Mouse (Mus musculus) neural tube, embryonic 15.5 days (tissue): ENCODE measurements around the gene Camk1. TPM values are rescaled to one million over a fixed set of nuclear protein-coding genes. Genes with fewer than 3 reads are reported as not detected.
A peak's percentile ranks its signal among the peaks of the same experiment; 100 is the strongest.

ENCODE experiments used
- ATAC-seq: fragments of 200-750 bp; cut with Nextera tagmentation; 2 replicates; pipeline ENCODE4 v1.8.0; 2017; ENCODE audit warnings: mild to moderate bottlenecking, moderate TSS enrichment, moderate library complexity; ENCODE audit not compliant: low FRiP score
- H3K27ac ChIP-seq: fragments of 300-500 bp; sonication (generic); replicated peaks from 2 replicates; pipeline ENCODE4 v1.5.1; 2015; ENCODE audit warnings: mild to moderate bottlenecking, inconsistent platforms
- H3K27me3 ChIP-seq: fragments of 300-500 bp; sonication (generic); replicated peaks from 2 replicates; pipeline ENCODE4 v1.6.1; 2015; ENCODE audit warnings: inconsistent platforms
- H3K36me3 ChIP-seq: fragments of 300-500 bp; sonication (generic); 2 replicates; pipeline ENCODE4 v1.6.1; 2015; ENCODE audit warnings: inconsistent platforms
- H3K4me1 ChIP-seq: fragments of 300-500 bp; sonication (generic); 2 replicates; pipeline ENCODE4 v1.6.1; 2015; ENCODE audit warnings: inconsistent platforms
- H3K4me2 ChIP-seq: fragments of 300-500 bp; sonication (generic); 2 replicates; pipeline ENCODE4 v1.6.1; 2015; ENCODE audit warnings: inconsistent platforms, mild to moderate bottlenecking, moderate library complexity
- H3K4me3 ChIP-seq: fragments of 300-500 bp; sonication (generic); replicated peaks from 2 replicates; pipeline ENCODE4 v1.5.1; 2015; ENCODE audit warnings: mild to moderate bottlenecking, inconsistent platforms
- H3K9ac ChIP-seq: fragments of 300-500 bp; sonication (generic); replicated peaks from 2 replicates; pipeline ENCODE4 v1.6.1; 2015; ENCODE audit warnings: mild to moderate bottlenecking, inconsistent platforms
- H3K9me3 ChIP-seq: fragments of 300-500 bp; sonication (generic); replicated peaks from 2 replicates; pipeline ENCODE4 v1.6.1; 2016; ENCODE audit warnings: inconsistent platforms
- WGBS: fragments of 180-500 bp; shearing (Covaris S2); methylation state at CpG from one replicate; pipeline ENCODE4 v1.1.7; 2015; ENCODE audit warnings: mixed read lengths; 5-methylcytosine and 5-hydroxymethylcytosine counted together
- polyA plus RNA-seq: library from polyadenylated mRNA; unstranded; fragments of >200 nt; fragmentation: Nextera tagmentation; extraction: Ambion mirVana; gene quantifications from 2 replicates; pipeline ENCODE4 v1.2.1, GENCODE M21; 2015

Camk1 gene
- 103 and 119 TPM in 2 replicates for polyA plus RNA-seq

DNA sequence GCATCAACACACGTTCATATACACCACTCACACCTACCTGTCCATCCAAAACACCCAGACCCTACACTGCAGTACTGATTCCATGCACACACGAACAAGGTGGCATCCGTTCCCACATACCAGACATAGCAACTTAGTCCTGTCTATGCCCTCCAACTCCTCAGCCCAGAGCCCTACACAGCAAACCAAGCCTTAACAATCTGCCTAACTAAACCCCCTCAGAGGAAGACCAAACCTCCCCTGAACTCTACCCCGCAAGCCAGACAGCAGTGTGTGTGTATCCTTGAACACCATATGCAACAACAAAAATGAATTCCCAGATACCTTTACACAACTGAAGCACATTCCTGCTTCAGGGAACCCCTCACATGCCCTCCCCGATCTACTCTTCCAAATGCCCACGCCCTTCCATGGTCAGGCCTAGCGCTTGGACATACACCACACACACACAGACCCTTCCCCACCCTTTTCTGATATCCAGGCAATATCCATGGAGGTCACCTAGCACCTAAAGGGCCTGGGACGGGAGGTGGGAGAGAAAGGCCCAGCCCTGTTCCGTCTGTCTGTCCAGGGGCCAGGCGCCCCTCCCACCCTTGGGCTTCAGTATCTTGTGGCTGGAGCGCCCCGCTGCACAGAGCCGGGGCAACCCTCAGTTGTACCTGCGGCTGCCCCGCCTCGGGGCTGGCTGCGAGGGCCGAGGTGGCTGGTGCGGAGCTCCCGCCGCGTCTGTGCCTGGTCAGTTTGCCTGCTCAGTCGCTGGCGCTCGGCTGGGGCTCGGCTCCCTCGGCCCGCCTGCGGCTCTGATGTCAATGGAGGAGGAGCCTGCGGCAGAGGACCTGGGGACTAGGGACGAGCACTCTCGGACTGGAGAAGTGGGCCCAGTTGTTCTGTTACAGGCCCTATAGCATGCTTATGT, at the start of gene Camk1:
TSS of gene Camk1 (minus strand) at position 808 of the 916 bp plus-strand sequence.
- Histone ChIP-seq H3K4me2 (peak within 1 kb of the TSS; percentile 79), H3K27me3 (no peaks in the 10 kb centered on the region), H3K4me3 (peak within 1 kb of the TSS; percentile 65), H3K9ac (peak within 1 kb of the TSS; percentile 89), H3K4me1 (peaks cover 32% of the 10 kb centered on the region), H3K36me3 (peaks cover 12% of the 10 kb centered on the region), H3K9me3 (no peaks in the 10 kb centered on the region), H3K27ac (peak within 1 kb of the TSS; percentile 66)
- ATAC-seq, result peak; percentile 85
- WGBS, result 15% methylated on average over 32 of the region's 32 CpGs

DNA sequence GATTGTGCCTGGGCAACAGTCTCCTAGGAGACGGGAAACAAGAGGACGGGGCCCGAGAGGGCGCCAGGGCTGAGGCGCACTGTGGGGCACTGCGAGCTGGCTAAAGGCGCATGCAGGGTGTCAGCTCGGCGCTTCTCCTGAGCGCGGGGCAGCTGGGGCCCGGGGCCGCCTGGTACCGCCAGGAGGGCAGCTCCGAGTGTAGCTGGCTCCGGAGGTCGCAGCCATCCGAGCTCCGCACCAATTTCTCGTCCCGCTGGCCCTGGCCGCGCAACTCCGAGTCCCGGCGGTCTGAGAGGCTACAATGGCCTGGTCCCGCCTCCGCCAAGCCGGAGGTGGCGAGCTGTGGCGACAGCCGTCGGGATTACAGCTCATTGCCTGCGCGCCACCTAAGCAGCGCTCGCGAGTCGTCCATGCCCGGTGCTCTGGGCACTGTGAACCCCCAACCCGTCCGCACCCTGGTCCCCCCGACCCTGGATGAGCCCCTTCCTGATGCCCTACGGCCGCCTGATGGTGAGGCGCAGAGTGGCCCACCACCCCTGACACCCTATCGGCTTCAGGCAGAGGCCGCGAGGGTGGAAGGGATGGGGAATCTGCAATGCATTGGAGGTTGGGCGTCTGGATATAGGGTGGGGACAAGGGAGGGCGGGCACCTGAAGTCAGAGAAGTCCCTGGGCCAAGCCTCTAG, 48.7 kb upstream of the Camk1 start:
- H3K27me3 ChIP-seq, result 0 out of 2 replicates have a peak, but pooled peaks cover 2% of the 10 kb centered on the region
- H3K9ac ChIP-seq, result peak overlapping the region; percentile 57
- H3K9me3 ChIP-seq, result no peaks in the 10 kb centered on the region
- H3K27ac ChIP-seq, result peak overlapping the region; percentile 78
- peak; percentile 85 for ATAC-seq
- H3K4me3 ChIP-seq, result peak overlapping the region; percentile 42
- 2% methylated on average over 51 of the region's 51 CpGs for WGBS
- H3K4me1 ChIP-seq, result peaks cover 31% of the 10 kb centered on the region
- H3K36me3 ChIP-seq, result peaks cover 50% of the 10 kb centered on the region
- peak overlapping the region; percentile 79 for H3K4me2 ChIP-seq

DNA sequence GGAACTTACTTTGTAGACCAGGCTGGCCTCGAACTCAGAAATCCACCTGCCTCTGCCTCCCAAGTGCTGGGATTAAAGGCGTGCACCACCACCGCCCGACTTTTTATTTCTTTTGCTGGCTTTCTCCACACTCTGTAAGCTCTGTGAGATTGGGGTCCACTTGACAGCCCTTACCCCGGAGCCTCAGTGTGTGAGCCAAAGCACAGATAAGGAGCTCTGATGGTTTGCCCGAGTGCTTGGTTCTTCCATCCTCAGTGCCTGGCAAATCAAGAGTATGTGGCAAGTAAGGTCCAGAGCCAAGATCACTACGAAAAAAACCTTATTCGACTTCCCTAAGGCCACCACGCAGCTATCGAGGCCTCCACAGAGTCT, 48.2 kb upstream of the Camk1 start:
- H3K27me3 ChIP-seq, result 0 out of 2 replicates have a peak, but pooled peaks cover 2% of the 10 kb centered on the region
- H3K9me3 ChIP-seq, result no peaks in the 10 kb centered on the region
- peak overlapping the region; percentile 42 for H3K4me3 ChIP-seq
- peaks cover 52% of the 10 kb centered on the region for H3K36me3 ChIP-seq
- H3K9ac ChIP-seq, result peak overlapping the region; percentile 57
- 22% methylated on average over 10 of the region's 10 CpGs for WGBS
- peak overlapping the region; percentile 78 for H3K27ac ChIP-seq
- H3K4me2 ChIP-seq, result peak overlapping the region; percentile 79
- peak; percentile 30; the same call in 1 of the 2 replicates for ATAC-seq
- H3K4me1 ChIP-seq, result peaks cover 31% of the 10 kb centered on the region

DNA sequence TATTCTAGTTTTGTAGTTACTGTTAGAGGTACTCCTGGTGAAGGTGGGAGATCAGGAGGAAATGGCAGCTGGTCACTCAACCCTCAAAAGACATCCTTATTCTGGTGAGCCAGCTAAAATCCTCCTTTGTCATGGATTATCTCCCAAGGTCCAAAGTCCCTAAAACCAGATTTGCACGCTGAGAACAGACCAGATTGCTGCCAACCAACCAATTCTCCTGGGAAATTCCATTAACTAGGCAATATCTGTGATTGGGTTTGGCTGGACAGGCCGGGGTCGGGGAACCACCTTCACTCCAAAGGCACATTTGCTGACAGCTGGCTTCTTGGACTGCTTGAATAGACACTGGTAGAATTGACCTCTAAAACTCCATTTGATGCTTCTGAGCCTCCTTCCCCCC, 46.9 kb upstream of the Camk1 start:
- WGBS, result 77% methylated on average over 3 of the region's 3 CpGs
- Histone ChIP-seq H3K9ac (no peak overlapping the region), H3K4me2 (no peak overlapping the region), H3K4me3 (no peak overlapping the region), H3K4me1 (peaks cover 34% of the 10 kb centered on the region), H3K27me3 (0 out of 2 replicates have a peak, but pooled peaks cover 2% of the 10 kb centered on the region), H3K36me3 (peaks cover 62% of the 10 kb centered on the region), H3K9me3 (no peaks in the 10 kb centered on the region), H3K27ac (no peak overlapping the region)
- no peak for ATAC-seq

DNA sequence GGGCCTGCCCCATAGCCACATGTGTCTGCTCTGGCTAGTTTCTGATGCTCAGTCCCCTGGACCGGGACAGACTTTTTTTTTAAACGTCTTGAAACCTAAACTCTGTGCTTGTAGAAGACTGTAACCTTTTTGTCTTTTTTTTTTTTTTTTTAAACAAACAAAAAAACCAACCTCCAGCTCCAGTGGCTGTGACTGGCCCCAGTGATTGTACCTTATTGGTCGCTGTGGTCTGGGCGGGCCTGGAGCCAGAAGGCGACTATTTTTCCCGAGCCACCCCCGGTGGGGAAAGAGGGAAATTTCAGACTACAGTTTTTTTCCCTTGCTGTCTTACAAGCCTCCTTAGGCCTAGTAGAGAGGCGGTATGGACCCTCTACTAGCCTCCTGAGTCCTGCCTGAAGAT, 45.2 kb upstream of the Camk1 start, which contains the start of gene Ttll3:
TSS of gene Ttll3 (plus strand) at position 301 of the 400 bp plus-strand sequence.
- H3K4me3 ChIP-seq, result no peak within 1 kb of the TSS
- no peaks in the 10 kb centered on the region for H3K9me3 ChIP-seq
- no peak for ATAC-seq
- peaks cover 68% of the 10 kb centered on the region for H3K36me3 ChIP-seq
- 74% methylated on average over 8 of the region's 8 CpGs for WGBS
- H3K4me2 ChIP-seq, result no peak within 1 kb of the TSS
- no peak within 1 kb of the TSS for H3K27ac ChIP-seq
- 0 out of 2 replicates have a peak, but pooled peaks cover 2% of the 10 kb centered on the region for H3K27me3 ChIP-seq
- H3K4me1 ChIP-seq, result peaks cover 39% of the 10 kb centered on the region
- no peak within 1 kb of the TSS for H3K9ac ChIP-seq

DNA sequence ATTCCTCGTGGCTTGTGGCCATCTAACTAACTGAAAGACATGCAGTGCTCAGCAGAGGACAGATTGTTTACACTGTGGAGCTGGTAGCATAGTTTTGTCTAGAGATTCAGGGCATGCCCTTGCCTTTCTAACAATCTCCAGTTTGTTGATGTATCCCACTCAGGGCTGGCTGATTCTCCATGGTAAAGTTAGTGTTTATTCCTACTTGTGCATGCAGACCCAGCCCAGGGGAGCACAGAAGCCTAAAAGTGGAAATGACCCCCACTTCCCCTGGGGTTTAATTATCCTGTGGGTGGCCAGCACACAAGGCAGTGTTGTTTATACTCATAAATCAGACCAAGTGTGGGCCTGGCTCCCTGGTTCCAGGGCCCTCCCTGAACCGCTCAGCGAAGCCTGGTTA, 42.2 kb upstream of the Camk1 start:
- Histone ChIP-seq H3K36me3 (peaks cover 90% of the 10 kb centered on the region), H3K27me3 (0 out of 2 replicates have a peak, but pooled peaks cover 2% of the 10 kb centered on the region), H3K4me3 (no peak overlapping the region), H3K27ac (peak overlapping the region; percentile 23), H3K9ac (no peak overlapping the region), H3K4me1 (peaks cover 13% of the 10 kb centered on the region; the same call in 1 of the 2 replicates), H3K9me3 (no peaks in the 10 kb centered on the region), H3K4me2 (no peak overlapping the region)
- 73% methylated on average over 3 of the region's 3 CpGs for WGBS
- ATAC-seq, result peak; percentile 51; the same call in 1 of the 2 replicates

DNA sequence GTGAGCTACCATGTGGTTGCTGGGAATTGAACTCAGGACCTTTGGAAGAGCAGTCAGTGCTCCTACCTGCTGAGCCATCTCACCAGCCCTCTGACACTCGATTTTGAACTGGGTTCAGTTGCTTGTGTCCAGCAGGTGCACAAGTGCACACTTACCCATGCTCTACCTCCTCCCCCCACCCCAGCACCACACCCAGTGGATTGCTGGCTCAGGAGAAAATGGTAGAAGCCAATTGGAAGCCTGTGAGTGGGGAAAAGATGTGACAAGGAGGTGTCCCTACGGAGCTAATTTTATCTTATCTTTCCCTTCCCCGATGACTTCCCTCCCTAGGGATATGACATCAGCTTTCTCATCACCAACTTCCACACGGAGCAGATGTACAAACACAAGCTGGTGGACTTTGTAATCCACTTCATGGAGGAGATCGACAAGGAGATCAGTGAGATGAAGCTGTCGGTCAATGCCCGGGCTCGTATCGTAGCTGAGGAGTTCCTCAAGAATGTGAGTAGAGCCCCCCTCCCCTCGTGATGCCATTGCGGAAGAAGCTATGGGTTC, 41.5 kb upstream of the Camk1 start:
- Histone ChIP-seq H3K27ac (peak overlapping the region; percentile 23), H3K4me1 (peaks cover 12% of the 10 kb centered on the region; the same call in 1 of the 2 replicates), H3K36me3 (peaks cover 91% of the 10 kb centered on the region), H3K9ac (no peak overlapping the region), H3K9me3 (no peaks in the 10 kb centered on the region), H3K4me3 (no peak overlapping the region), H3K27me3 (no peaks in the 10 kb centered on the region), H3K4me2 (no peak overlapping the region)
- no peak for ATAC-seq
- 89% methylated on average over 11 of the region's 11 CpGs for WGBS

DNA sequence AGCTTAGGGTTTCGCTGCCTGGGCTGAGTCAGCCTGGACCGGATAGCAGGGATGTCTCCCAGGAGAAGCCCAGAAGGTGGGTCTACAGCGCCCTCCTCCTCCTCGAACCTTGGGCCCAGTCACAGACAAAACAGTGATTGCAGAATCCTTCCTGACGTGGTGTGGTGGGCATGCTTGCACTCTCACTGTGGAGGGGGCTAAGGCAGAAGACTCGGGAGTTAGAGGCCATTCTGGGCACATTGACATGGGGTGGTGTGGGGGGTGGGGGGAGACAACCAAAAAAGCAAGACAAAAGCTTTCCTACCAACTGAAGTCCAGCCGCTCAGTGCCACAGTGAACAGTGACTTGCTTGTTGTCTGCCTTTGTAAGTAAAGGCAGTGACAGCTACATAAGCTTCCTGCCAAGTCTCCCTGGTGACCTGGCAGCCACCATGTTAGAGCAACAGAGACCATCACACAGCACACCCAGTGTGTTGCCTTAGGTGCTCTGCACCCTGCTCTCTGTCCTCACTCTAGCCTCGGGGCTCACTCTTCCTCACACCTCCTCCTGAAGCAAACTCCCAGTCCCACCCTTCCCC, 40.7 kb upstream of the Camk1 start:
- H3K27me3 ChIP-seq, result no peaks in the 10 kb centered on the region
- H3K4me2 ChIP-seq, result no peak overlapping the region
- peaks cover 12% of the 10 kb centered on the region; the same call in 1 of the 2 replicates for H3K4me1 ChIP-seq
- no peak overlapping the region for H3K9ac ChIP-seq
- H3K4me3 ChIP-seq, result no peak overlapping the region
- 0 out of 2 replicates have a peak overlapping the region, but pooled peaks have one; percentile 46 for H3K27ac ChIP-seq
- 78% methylated on average over 8 of the region's 8 CpGs for WGBS
- H3K9me3 ChIP-seq, result no peaks in the 10 kb centered on the region
- ATAC-seq, result peak; percentile 55
- H3K36me3 ChIP-seq, result peaks cover 83% of the 10 kb centered on the region

DNA sequence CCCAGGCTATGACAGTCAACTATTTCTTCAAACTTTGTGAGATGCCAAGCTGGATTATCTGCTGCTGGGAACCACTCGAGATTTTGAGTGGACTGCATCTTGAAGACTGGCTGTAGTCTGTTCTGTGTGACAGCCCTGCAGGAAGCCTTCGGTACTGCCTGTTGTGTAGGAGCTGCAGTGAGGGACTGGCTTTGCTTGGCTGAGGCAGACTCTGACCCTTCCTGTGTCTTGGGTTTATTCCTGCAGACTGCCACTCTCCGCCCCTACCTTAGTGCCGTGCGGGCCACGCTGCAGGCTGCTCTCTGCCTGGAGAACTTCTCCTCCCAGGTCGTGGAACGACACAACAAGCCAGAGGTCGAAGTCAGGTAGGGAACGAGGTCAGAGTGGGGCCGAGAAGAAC, 36.7 kb upstream of the Camk1 start:
- H3K9ac ChIP-seq, result no peak overlapping the region
- no peak for ATAC-seq
- no peaks in the 10 kb centered on the region for H3K9me3 ChIP-seq
- H3K4me1 ChIP-seq, result peaks cover 35% of the 10 kb centered on the region
- peaks cover 53% of the 10 kb centered on the region for H3K36me3 ChIP-seq
- H3K27me3 ChIP-seq, result no peaks in the 10 kb centered on the region
- H3K4me2 ChIP-seq, result no peak overlapping the region
- WGBS, result 94% methylated on average over 11 of the region's 11 CpGs
- H3K27ac ChIP-seq, result no peak overlapping the region
- no peak overlapping the region for H3K4me3 ChIP-seq

DNA sequence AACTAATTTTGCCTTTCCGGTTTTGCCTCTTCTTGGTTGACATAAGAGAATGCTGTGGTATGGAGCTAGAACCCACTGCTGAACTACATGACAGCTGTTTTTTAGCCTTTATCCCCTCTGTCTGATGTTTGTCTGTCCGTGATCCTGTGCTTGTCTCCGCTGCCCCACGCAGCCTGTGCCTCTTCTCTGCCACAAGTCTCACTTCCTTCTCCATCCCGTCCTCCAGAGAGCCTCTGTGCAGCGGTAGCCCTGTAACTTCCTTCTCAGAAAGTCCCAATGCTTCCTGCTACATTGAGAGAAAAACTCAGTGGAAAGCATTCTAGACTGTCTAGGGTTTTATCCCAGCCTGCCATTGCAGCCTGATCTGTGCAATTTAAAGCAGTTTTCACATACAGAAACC, 35.5 kb upstream of the Camk1 start:
- Histone ChIP-seq H3K4me1 (peaks cover 31% of the 10 kb centered on the region), H3K9me3 (no peaks in the 10 kb centered on the region), H3K27ac (no peak overlapping the region), H3K27me3 (no peaks in the 10 kb centered on the region), H3K4me3 (0 out of 2 replicates have a peak overlapping the region, but pooled peaks have one; percentile 100), H3K9ac (no peak overlapping the region; the same call in 1 of the 2 replicates), H3K36me3 (peaks cover 53% of the 10 kb centered on the region), H3K4me2 (peak overlapping the region; percentile 72)
- ATAC-seq, result no peak
- 92% methylated on average over 6 of the region's 6 CpGs for WGBS
